Mouse (Mus musculus) activated CD4-positive, CD25-positive, alpha-beta regulatory T cell, adult 4 months (primary cell): ENCODE data around the gene Riox1. TPM values are rescaled to one million over a fixed set of nuclear protein-coding genes. Genes with fewer than 3 reads are reported as not detected.
"Not testable (repeated sequence)": the region's sequence is repeated elsewhere in the genome, so short reads cannot be mapped to it uniquely, and the experiment has no call there.

Experiments
- ATAC-seq: one replicate; pipeline ENCODE4 v1.8.0; 2017
- polyA plus RNA-seq, 2 experiments: library from polyadenylated mRNA; unstranded; fragments of 100-300 nt; shearing (Covaris generic); gene quantifications; one replicate each; pipeline ENCODE4 v1.2.1; 2017

Gene Riox1
- polyA plus RNA-seq, 2 experiments from 2014 or later: 1.2 to 2.0 TPM

DNA sequence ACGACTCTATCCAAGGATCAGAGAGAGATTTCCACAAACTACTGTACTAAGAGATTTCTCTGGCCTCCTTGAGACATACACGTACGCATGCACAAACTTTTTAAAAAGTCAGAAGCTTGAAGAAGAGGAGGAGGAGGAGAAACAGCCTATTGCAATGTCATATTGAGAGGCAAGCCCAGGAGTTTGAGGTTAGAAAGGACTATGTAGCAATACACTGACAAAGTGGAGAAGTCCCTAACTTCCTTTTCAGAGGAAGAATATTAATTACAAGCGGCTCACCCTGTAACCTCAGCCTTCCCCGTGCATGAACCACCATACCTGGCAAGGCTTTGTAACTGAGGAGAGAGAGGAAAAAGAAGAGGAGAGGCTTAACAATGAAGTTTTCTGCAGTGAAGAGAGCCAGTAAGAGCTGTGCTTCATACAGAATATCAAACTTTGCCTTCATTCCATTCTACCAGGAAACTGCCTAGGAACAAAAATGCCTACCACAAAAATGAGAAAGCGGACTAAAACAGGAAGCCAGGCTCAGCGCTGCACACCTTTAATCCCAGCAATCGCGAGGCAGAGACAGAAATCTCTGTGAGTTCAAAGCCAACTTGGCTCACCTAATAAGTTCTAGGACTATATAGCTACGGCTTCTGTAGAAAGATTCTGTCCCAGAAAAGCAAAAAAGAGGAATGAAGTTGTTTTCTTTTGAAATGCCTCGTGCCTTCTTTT is 474 bp upstream of the Riox1 start:
- ATAC-seq: peak; percentile 10

DNA sequence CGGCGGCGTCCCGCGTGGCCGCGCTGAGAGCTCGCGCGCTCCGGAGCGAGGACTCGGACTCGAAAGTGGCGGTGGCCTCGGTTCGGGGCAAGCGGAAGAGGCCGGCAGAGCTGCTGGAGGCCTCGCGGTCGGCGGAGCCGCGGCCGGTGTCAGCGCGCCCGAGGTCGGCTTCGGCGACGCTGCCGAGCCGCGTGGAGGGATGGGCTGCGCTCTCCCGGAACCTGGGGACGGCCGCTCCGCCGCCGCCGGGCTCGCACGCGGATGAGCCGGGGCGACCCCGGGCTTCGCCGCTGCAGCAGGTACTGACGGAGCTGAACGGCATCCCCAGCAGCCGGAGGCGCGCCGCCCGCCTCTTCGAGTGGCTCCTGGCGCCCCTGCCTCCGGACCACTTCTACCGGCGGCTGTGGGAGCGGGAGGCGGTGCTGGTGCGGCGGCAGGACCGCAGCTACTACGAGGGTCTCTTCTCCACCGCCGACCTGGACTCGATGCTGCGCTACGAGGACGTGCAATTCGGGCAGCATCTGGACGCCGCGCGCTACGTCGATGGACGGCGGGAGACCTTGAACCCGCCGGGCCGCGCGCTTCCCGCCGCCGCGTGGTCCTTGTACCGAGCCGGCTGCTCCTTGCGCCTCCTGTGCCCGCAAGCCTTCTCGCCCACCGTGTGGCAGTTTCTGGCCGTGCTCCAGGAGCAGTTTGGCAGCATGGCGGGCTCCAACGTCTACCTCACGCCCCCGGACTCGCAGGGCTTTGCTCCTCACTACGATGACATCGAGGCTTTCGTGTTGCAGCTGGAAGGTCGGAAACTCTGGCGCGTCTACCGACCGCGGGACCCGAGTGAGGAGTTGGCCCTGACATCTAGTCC is 663 bp downstream of the Riox1 start:
- ATAC-seq: peak; percentile 30

DNA sequence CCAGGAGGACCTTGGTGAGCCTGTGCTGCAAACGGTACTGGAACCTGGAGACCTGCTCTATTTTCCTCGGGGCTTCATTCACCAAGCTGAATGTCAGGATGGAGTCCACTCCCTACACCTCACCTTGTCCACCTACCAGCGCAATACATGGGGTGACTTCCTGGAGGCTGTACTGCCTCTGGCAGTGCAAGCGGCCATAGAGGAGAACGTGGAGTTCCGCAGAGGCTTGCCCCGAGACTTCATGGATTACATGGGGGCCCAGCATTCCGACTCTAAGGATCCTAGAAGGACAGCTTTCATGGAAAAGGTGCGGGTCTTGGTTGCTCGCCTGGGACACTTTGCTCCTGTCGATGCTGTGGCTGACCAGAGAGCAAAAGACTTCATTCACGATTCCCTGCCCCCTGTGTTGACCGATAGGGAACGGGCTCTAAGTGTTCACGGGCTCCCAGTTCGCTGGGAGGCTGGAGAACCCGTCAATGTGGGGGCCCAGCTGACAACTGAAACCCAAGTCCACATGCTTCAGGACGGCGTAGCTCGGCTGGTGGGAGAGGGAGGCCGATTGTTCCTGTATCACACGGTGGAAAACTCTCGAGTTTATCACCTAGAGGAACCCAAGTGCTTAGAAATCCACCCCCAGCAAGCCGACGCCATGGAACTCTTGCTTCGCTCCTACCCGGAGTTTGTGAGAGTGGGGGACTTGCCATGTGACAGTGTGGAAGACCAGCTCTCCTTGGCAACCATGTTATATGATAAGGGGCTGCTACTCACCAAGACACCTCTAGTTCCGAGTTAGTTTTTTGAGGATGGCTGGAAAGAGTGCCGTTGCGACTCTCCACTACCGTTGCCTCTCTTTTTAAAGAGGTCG is 1.5 kb downstream of the Riox1 start:
- ATAC-seq: no peak

DNA sequence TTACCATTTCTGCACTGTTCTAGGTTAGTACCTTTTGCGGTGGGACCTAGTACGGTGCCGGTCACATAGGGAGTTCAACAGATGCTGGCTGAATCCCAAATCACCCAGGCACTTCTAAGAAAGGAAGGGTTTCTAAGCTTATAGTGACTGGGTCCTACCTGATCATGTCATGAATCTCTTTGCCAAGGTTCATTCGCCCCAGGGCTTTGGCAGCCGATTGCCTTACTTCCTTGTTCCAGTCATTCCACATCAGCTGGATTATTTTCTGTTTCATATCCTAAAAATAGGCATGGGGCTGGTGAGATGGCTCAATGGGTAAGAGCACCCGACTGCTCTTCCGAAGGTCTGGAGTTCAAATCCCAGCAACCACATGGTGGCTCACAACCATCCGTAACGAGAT is 7.9 kb downstream of the Riox1 start:
- ATAC-seq: no peak

DNA sequence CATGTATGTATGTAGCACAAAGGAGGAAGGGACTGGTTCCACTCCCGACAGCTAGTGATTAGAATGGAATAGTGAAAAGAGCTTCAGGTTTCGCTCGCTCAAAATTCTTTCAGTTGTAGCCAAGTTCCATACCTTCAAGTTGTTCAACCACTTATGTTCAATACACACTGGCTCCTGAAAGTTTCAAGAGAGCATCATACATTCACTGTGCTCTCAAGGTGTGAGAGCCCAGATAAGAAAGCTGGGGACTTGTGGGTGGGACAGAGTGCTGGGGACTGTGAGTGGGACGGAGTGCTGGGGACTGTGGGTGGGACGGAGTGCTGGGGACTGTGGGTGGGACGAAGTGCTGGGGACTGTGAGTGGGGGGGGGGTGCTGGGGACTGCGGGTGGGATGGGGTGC is 14.8 kb downstream of the Riox1 start:
- no peak for ATAC-seq

DNA sequence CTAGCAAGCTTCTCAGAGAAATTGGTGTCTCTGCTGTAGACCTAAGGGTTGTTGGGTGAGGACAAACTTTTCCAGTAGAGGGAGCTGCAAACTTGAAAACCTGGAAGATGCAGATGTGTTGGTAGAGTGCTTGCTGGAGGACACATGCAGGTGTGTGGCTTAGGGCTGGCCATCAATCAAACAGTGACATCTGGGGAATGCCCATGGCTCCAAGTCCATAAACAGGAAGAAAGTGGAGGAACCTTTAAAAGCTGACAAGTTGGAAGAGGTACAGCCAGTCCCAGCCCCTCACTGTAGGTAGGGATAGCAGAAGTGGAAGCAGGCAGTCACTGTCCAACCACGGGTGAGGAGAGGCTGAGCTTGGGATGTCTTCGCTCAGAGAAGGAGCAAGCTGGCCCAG is 21.7 kb downstream of the Riox1 start:
- ATAC-seq: peak; percentile 57

DNA sequence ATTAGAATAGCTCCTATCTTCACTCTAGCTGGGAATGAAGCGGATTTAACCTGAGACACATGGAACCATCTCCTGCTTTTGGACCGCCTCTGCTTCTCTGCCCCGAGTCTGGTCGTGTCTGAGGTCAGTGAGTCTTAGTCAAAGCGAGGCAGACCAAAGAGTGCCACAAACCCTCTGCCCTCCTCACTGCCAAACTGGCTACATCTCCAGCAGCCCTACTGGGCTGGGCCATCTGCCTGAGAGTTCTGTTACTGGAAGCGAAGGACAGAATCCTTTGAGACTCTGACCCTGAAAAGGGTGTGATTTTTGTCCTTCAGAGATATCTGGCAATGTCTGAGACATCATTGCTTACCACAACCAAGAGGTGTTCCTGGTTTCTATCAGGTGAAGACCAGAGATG is 28.5 kb downstream of the Riox1 start:
- no peak for ATAC-seq

DNA sequence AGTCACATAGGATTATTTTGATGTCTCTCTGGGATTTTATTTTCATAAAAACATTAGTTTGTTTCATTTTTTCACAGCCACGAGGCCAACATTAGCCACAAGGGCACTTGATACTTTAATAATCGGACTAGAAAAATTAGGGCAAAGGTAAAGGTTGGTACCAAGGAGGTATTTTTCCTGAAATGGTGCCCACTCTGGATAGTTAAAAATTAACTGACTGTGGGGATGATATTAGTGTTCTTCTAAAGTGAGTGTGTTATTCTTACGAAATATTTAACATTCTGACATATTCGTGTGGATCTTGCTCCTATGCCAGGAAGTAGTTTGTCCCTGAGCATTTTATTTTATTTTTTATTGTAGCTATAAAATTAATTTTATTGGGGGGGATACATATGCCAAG is 31.2 kb downstream of the Riox1 start:
- ATAC-seq: no peak

DNA sequence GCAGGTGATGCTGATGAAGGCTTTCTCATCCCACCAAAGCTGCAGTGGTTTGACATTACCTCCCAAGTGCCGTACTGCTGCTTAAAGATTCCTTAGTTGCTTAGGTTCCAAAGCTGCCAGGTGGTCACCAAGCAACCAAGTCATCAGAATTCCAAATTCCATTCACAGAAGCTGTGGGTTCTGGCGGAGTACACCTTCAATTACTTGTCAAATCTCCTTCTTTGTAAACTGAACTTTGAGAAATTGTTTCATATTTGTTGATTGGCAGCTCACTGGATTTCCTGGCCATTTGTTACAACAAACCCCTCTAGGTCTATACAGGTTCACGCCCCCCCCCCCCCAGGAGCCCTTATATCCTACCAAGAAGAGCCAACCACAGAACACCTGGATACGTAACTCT is 34.3 kb downstream of the Riox1 start, which contains the start of gene Heatr4:
Gene Heatr4, minus strand, starts transcription at position 101 of the 400 bp plus-strand sequence.
- ATAC-seq: no peak

DNA sequence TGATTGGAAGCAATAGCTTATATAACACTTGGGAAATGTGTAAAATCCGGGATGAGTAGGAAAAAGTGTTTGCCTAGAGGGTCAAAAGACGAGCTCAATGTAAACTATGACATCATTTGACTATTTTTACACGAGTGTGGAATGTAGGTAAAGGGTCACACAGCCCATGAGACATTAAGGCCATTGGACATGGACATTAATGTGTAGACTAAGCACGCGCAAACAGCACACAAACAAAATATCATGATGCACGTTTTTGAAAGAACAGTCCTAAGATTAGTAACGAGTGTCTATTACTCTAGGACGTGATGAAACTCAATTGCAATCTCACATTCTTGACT is 36.8 kb downstream of the Riox1 start:
- no peak for ATAC-seq

DNA sequence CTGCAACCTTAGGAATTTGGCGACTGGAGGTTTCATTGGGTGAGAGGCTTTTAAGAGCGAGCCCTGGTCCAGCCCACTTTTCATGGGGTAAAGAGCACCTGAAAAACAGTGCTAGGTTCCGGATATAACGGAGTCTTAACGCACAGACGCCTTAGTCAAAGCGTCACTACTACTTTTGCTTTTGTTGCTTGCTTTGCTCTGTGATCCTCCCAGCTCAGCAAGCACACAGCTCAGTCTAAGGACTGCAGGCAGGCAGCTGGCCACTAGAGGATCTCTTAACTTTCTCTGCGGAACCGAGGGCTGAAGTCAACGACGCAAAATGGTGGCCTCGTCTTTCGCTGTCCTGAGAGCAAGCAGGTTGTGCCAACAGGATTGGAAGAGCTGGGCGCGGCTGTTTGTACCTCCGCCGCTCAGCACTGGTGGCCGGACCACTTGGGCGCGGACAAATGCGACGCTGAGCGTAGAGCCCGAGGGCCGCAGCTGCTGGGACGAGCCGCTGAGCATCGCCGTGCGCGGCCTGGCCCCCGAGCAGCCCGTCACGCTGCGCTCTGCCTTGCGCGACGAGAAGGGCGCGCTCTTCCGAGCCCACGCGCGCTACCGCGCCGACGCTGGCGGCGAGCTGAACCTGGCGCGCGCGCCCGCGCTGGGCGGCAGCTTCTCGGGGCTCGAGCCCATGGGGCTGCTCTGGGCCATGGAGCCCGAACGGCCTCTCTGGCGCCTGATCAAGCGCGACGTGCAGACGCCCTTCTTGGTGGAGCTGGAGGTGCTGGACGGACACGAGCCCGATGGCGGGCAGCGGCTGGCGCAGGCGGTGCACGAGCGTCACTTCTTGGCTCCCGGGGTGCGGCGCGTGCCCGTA is 37.4 kb downstream of the Riox1 start, which contains the start of gene Acot2:
Gene Acot2, plus strand, starts transcription at position 279 of the 859 bp plus-strand sequence.
- ATAC-seq: peak; percentile 98

DNA sequence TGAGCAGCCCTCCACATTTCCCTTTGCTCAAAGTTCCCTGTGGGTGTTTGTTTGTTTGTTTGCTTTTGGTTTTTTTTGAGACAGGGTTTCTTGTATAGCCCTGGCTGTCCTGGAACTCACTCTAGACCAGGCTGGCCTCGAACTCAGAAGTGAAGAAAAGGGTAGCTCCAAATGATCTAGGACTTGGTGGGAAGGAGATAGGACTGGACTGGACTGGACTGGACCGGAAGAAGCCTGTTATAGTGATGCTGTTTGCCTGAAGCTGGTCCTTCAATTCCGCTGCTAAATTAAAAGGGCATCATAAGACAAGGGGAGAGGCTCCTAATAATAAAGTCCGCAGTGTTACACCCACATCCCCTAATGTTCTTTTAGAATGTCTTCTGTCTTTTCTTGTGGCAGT is 38.1 kb downstream of the Riox1 start:
- no peak for ATAC-seq

DNA sequence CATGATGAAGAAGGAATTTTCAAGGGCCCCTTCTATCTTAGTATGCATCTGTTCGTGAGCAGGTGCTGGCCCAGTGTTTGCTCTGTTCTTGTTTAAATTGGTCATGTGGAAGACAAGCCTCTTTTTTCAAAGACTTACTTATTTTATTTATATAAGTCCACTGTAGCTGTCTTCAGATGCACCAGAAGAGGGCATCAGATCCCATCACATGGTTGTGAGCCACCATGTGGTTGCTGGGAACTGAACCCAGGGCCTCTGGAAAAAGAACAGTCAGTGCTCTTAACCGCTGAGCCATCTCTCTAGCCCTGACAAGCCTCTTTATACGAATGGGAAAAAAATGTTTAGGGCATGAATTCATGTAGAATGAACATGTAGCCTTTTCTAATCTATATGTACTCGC is 39.0 kb downstream of the Riox1 start:
- ATAC-seq: no peak

DNA sequence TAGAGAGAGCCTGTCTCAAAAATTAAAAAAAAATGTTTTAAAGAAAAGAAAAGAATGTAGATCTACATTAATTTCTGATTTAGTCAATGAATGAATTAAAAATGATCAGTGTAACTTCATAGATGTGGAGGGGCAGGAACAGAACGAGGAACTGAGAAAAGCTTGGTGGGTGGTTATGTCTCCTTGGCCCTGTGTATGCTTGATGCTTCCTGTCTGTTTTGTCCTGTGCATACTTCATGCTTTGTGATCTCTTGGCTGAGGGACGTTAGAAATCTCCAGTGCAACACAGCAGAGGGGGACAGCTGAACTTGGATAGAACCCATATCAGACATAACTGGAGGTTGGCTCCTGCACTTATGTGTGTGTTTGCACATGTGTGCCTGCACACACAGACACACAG is 46.8 kb downstream of the Riox1 start:
- no peak for ATAC-seq

DNA sequence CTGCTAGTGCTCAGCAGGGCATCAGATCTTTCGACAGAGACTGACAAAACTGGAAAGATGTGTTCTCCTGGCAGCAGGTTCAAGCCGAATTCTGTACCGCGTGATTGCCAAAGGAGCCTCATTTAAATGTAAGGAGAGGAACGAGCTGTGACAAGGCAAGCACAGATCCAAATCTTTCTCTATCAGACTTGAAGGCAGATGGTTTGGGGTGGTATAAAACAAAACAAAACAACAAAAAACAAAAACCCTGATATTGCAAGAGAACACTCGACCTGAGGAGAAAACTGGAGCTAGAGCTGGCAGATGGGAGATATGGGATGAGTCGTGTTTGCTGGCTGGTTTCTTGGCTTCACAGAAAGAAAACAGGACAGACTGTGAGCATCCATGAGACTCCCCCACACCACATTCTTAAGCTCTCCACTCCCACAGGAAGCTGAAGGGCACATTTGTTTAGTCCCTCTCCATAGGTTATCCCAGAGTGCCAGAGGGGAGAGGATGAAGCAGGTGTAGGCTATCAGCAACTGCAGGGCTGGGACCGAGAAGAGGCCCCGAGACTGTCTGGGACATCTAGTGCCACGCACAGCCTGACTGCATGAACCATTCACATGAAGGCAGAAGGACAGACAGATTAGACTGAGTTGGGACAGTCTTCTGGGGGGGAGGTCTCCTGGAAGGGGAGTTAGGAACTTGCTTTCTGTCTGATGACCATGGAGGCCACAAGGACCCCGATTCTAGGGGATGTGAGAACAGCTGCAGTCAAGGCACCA is 48.1 kb downstream of the Riox1 start:
- ATAC-seq: no peak

DNA sequence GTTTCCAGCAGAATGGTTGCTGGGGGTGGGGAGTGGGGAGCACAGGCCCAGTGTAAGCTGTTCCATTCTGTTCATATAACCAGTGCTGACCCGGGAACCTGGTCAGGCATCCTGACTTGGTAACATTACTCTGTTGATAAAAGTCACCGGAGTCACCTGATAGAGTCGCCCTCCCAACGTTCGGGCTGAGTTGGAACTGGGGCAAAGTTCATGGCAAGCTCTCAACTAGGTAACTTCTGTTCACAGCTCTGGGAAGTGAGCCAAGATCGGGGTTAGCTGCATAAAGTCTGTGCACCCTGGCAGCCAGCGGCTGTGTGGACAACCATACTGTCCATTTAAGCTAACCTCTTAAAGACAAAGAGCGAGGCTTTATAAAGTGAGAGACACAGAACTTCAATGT is 48.8 kb downstream of the Riox1 start:
- ATAC-seq: not testable (repeated sequence)

DNA sequence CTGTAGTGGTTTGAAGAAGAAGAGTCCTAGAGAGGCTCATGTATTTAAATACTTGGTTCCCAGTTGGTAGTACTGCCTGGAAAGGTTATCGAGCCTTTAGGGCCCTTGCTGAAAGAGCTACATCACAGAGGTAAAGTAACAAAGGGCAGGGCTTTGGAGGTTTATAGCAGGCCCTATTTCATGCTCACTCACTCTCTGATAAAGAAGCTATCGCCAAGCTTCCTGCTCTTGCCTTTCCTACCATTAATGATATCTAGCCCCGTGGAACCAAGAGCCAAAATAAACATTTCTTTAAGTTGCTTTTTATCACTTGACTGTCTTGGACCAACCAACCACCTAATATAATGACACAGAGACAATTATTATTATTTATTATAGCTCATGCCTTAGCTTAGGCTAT is 50.0 kb downstream of the Riox1 start:
- ATAC-seq: no peak
